Mouse (Mus musculus): ENCODE data around the gene Klhdc3. TPM values are rescaled to one million over a fixed set of nuclear protein-coding genes. Genes with fewer than 3 reads are reported as not detected.
A peak's percentile ranks its signal among the peaks of the same experiment; 100 is the strongest.

Klhdc3 gene
- polyA plus RNA-seq, 1 experiment from 2014 or later, result 73.7 TPM

DNA sequence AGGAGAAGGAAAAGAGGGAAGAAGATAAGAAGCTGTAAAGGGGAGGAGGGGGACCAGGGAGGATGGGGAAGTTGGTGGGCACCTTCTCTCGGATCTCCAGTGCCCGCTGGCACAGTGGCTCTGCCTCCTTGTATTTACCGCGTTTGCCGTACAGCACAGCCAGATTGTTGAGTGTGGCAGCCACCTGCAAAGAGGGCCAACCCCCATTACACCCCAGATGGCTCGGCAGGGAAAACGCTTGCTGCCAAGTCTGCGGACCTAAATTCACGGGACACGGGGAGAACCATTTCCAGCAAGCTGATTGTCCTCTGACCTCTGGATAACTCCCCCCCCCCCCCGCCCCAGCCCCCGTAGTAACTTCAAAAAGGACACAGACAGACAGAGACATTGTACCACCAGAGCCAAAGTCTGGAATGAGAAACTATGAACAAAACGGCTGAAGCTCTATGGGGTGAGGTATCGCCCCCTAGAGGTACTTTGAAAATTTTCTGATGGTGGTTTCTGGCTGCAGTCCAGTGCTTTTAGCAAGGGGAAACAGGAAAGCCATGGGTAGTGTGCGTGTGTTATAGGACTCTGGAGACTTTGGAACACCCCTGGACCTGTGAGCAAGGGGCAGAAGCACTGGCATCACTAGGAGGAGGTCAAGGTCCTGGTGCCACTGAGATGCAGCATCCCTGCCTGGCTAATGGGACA lies 43.7 kb downstream of the Klhdc3 start:
- ATAC-seq (ENCODE audit: low FRiP score, low TSS enrichment) (peak; percentile 24; the same call in 1 of the 2 replicates), DNase-seq (ENCODE audit: low spot score) (peak; percentile 67)
- no peak overlapping the region for H3K4me3 ChIP-seq (ENCODE audit: low read depth, low read length)
- H3K9me3 ChIP-seq (ENCODE audit: control insufficient read depth, low read length), result no peaks in the 10 kb centered on the region
- H3K27me3 ChIP-seq (ENCODE audit: control insufficient read depth, insufficient read depth, low read length), result no peaks in the 10 kb centered on the region
- peak; percentile 87 for TF ChIP-seq CTCF (IDR thresholded peaks at IDR 0.05; ENCODE audit: low read depth)
- TF ChIP-seq EP300 (optimal IDR thresholded peaks at IDR 0.05), result no peak
- no peak overlapping the region for H3K27ac ChIP-seq (replicated peaks)
- H3K4me1 ChIP-seq (replicated peaks; ENCODE audit: control insufficient read depth, insufficient read depth), result no peaks in the 10 kb centered on the region
- 16% methylated on average over 15 of the region's 15 CpGs for WGBS
- H3K4me2 ChIP-seq (replicated peaks; ENCODE audit: low read depth), result 0 out of 2 replicates have a peak overlapping the region, but pooled peaks have one; percentile 18
- H3K9ac ChIP-seq (ENCODE audit: low read length), result no peak overlapping the region
- H3K36me3 ChIP-seq (ENCODE audit: control insufficient read depth, insufficient read depth, low read length), result peaks cover 17% of the 10 kb centered on the region

DNA sequence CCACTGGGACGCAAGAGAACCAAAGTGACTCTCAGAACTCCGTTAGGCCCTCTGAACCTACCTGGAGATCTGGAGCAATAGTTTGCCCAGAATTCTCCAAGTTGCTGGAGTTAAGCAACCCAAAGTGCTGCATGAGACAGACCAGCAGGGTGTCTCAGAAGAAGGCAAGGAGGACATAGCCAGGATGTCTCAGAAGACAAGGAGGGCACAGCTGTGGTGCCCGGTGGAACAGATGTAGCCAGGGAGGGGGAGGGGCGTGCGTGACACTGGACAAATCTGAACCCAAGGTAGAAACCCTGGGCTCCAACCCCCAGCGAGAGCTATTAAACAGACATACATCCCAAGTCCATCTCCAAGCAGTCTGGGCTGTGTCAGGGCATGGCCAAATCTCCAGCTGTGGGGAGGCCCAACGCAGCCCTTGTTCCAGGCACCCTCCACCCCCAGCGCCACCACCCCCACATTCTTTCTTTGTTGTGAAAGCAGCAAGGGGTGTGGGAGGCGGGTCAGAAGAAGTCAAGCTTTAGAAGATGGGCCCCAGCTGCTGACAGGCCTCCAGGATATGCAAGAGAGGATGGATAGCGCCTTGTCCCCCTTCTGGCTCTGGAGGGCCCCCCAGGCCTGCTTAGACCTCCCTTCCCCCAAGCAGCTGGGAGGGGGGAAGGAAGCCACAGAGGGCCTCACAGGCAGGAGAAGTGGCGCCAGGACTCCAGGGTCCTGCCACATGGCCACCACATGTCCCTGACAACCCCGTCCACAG lies 50.9 kb downstream of the Klhdc3 start:
- Histone ChIP-seq H3K9me3 (ENCODE audit: control insufficient read depth, low read length) (no peaks in the 10 kb centered on the region), H3K36me3 (ENCODE audit: control insufficient read depth, insufficient read depth, low read length) (peaks cover 5% of the 10 kb centered on the region; the same call in 1 of the 2 replicates), H3K27ac (replicated peaks) (peak overlapping the region; percentile 94), H3K27me3 (ENCODE audit: control insufficient read depth, insufficient read depth, low read length) (no peaks in the 10 kb centered on the region), H3K4me1 (replicated peaks; ENCODE audit: control insufficient read depth, insufficient read depth) (peaks cover 9% of the 10 kb centered on the region; the same call in 1 of the 2 replicates), H3K4me2 (replicated peaks; ENCODE audit: low read depth) (peak overlapping the region; percentile 75), H3K9ac (ENCODE audit: low read length) (peak overlapping the region; percentile 93), H3K4me3 (ENCODE audit: low read depth, low read length) (peak overlapping the region; percentile 86)
- no peak for TF ChIP-seq EP300 (optimal IDR thresholded peaks at IDR 0.05)
- no peak; the same call in 1 of the 2 replicates for TF ChIP-seq CTCF (IDR thresholded peaks at IDR 0.05; ENCODE audit: low read depth)
- ATAC-seq (ENCODE audit: low FRiP score, low TSS enrichment) (peak; percentile 74), DNase-seq (ENCODE audit: low spot score) (peak; percentile 62)
- 17% methylated on average over 12 of the region's 12 CpGs for WGBS

DNA sequence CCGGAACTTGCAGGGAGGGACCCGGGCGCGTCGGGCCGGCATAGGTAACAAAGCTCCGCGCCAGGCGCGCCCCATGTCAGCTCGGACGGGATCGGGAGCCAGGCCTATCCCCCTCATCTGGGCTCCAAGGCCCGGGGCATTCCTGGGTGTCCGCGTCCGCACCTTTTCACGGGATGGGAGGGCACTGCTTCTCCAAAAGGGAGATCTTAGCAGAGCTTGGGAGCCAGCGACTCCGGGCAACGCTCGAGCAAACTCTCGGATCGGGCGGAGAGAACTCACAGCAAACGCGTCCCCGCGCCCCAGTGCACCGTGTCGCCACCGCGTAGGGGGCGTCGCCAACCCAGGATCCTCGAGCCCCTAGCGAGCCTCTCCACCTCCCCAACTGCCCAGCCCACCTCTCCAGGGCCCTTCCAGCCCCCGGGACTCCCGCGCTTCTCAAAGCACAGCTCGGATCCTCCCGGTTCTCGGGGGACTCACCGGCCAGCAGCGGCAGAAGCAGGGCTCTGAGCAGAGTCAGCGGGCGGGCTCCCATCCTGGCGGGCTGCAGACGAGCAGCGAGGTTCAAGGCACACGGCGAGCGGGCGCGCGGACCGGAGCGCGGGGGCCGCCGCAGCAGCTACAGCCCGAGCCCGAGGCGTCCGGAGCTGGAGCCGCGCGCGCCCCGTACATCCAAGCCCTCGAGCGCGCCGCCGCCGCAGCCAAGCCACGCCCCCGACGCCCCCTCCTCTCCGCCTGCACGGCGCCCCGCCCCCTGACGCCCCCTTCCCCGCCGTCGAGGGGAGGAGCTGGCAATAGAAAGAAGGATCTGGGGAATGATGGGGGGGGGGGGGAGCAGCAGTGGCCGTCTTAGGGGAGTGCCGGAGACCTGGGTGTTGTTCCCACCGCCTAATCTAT lies 51.7 kb downstream of the Klhdc3 start, which contains the start of gene Ptk7:
Gene Ptk7 (minus strand): TSS at position 714 of the 894 bp plus-strand sequence.
- H3K36me3 ChIP-seq (ENCODE audit: control insufficient read depth, insufficient read depth, low read length), result peaks cover 5% of the 10 kb centered on the region; the same call in 1 of the 2 replicates
- H3K9ac ChIP-seq (ENCODE audit: low read length), result peak within 1 kb of the TSS; percentile 93
- no peaks in the 10 kb centered on the region for H3K27me3 ChIP-seq (ENCODE audit: control insufficient read depth, insufficient read depth, low read length)
- WGBS, result under 1% methylated on average over 72 of the region's 90 CpGs
- DNase-seq (ENCODE audit: low spot score) (peak; percentile 82), ATAC-seq (ENCODE audit: low FRiP score, low TSS enrichment) (peak; percentile 53)
- H3K4me1 ChIP-seq (replicated peaks; ENCODE audit: control insufficient read depth, insufficient read depth), result peaks cover 14% of the 10 kb centered on the region
- no peaks in the 10 kb centered on the region for H3K9me3 ChIP-seq (ENCODE audit: control insufficient read depth, low read length)
- H3K27ac ChIP-seq (replicated peaks), result peak within 1 kb of the TSS; percentile 94
- H3K4me3 ChIP-seq (ENCODE audit: low read depth, low read length), result peak within 1 kb of the TSS; percentile 86
- peak within 1 kb of the TSS; percentile 75 for H3K4me2 ChIP-seq (replicated peaks; ENCODE audit: low read depth)
- TF ChIP-seq EP300 (optimal IDR thresholded peaks at IDR 0.05) (no peak), CTCF (IDR thresholded peaks at IDR 0.05; ENCODE audit: low read depth) (no peak)

DNA sequence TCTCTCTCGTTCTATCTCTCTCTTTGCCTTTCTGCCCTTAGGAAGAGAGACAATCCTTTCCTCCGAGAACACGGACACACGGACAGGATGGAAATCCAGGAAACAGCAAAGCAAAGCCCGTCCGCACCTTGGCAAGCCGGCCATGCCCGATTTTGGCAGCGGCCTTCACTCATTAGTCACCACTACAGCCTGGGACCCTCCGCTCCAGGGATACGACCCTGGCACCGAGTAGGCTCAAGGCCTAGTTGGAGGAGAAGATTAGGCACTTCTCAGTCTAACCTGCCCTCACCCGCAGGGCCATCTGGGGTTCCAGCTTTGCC lies 52.3 kb downstream of the Klhdc3 start:
- peaks cover 20% of the 10 kb centered on the region for H3K4me1 ChIP-seq (replicated peaks; ENCODE audit: control insufficient read depth, insufficient read depth)
- peak overlapping the region; percentile 75 for H3K4me2 ChIP-seq (replicated peaks; ENCODE audit: low read depth)
- DNase-seq (ENCODE audit: low spot score) (no peak), ATAC-seq (ENCODE audit: low FRiP score, low TSS enrichment) (0 out of 2 replicates have a peak, but pooled peaks have one; percentile 9)
- 0% methylated on average over 13 of the region's 13 CpGs for WGBS
- no peak for TF ChIP-seq CTCF (IDR thresholded peaks at IDR 0.05; ENCODE audit: low read depth)
- no peak for TF ChIP-seq EP300 (optimal IDR thresholded peaks at IDR 0.05)
- peak overlapping the region; percentile 93 for H3K9ac ChIP-seq (ENCODE audit: low read length)
- no peaks in the 10 kb centered on the region for H3K9me3 ChIP-seq (ENCODE audit: control insufficient read depth, low read length)
- H3K4me3 ChIP-seq (ENCODE audit: low read depth, low read length), result peak overlapping the region; percentile 86
- H3K36me3 ChIP-seq (ENCODE audit: control insufficient read depth, insufficient read depth, low read length), result peaks cover 5% of the 10 kb centered on the region; the same call in 1 of the 2 replicates
- H3K27ac ChIP-seq (replicated peaks), result peak overlapping the region; percentile 94
- H3K27me3 ChIP-seq (ENCODE audit: control insufficient read depth, insufficient read depth, low read length), result no peaks in the 10 kb centered on the region

DNA sequence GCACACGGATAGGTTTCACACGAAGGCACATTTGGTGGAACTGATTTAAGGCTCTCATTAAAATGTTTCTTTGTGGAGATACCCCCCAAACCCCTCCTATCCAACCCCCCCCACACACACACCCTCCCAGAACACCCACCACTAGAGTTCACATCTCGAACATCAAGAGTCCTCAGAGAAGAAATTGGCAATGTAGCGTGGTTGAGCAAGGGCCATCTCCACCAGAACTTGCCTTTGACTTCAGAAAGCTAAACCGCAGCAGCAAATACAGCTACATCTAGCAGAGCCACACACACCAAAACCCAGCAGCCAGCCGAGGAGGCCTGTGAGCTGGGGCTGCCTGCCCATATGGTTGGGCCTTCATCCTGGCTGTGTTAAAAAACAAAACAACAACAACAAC lies 53.3 kb downstream of the Klhdc3 start:
- H3K9ac ChIP-seq (ENCODE audit: low read length), result peak overlapping the region; percentile 93
- ATAC-seq (ENCODE audit: low FRiP score, low TSS enrichment), result no peak
- TF ChIP-seq EP300 (optimal IDR thresholded peaks at IDR 0.05), result no peak
- TF ChIP-seq CTCF (IDR thresholded peaks at IDR 0.05; ENCODE audit: low read depth), result no peak

More for the DNA sequence above, 53.3 kb downstream of the Klhdc3 start:
- Histone ChIP-seq H3K9me3 (ENCODE audit: control insufficient read depth, low read length) (no peaks in the 10 kb centered on the region), H3K4me3 (ENCODE audit: low read depth, low read length) (peak overlapping the region; percentile 86), H3K4me1 (replicated peaks; ENCODE audit: control insufficient read depth, insufficient read depth) (peaks cover 26% of the 10 kb centered on the region), H3K27me3 (ENCODE audit: control insufficient read depth, insufficient read depth, low read length) (no peaks in the 10 kb centered on the region), H3K27ac (replicated peaks) (peak overlapping the region; percentile 94; the same call in 1 of the 2 replicates), H3K4me2 (replicated peaks; ENCODE audit: low read depth) (peak overlapping the region; percentile 75), H3K36me3 (ENCODE audit: control insufficient read depth, insufficient read depth, low read length) (0 out of 2 replicates have a peak, but pooled peaks cover under 1% of the 10 kb centered on the region)
- 32% methylated on average over 6 of the region's 6 CpGs for WGBS
- DNase-seq (ENCODE audit: low spot score), result no peak

Data from stomach, postnatal 0 days (tissue).